Mouse (Mus musculus) embryonic facial prominence, embryonic 13.5 days (tissue): ENCODE measurements at regions not wholly inside any gene's neighbourhood (a gene's known extent, or its start where the extent isn't known, plus 50 kb on each side); places are given as distances from the start of the nearest gene placed in this dataset.

Experiments used
- ATAC-seq: fragments of 200-750 bp; cut with Nextera tagmentation; 2 replicates; pipeline ENCODE4 v1.8.0; 2017; ENCODE audit warnings: low read depth; ENCODE audit not compliant: insufficient number of reproducible peaks, insufficient read depth, low FRiP score, low TSS enrichment
- H3K27ac ChIP-seq: fragments of 300-500 bp; sonication (generic); 2 replicates; pipeline ENCODE4 v1.5.1; 2015; ENCODE audit warnings: moderate library complexity, mild to moderate bottlenecking, inconsistent platforms
- H3K27me3 ChIP-seq: fragments of 300-500 bp; sonication (generic); 2 replicates; pipeline ENCODE4 v1.6.1; 2015; ENCODE audit warnings: mild to moderate bottlenecking, inconsistent platforms
- H3K36me3 ChIP-seq: fragments of 300-500 bp; sonication (generic); 2 replicates; pipeline ENCODE4 v1.6.1; 2015; ENCODE audit warnings: mild to moderate bottlenecking, inconsistent platforms
- H3K4me1 ChIP-seq: fragments of 300-500 bp; sonication (generic); 2 replicates; pipeline ENCODE4 v1.6.1; 2015; ENCODE audit warnings: inconsistent platforms
- H3K4me2 ChIP-seq: fragments of 300-500 bp; sonication (generic); 2 replicates; pipeline ENCODE4 v1.6.1; 2015; ENCODE audit warnings: moderate library complexity, mild to moderate bottlenecking, inconsistent platforms
- H3K4me3 ChIP-seq: fragments of 300-500 bp; sonication (generic); 2 replicates; pipeline ENCODE4 v1.5.1; 2015; ENCODE audit warnings: mild to moderate bottlenecking, inconsistent platforms
- H3K9ac ChIP-seq: fragments of 300-500 bp; sonication (generic); 2 replicates; pipeline ENCODE4 v1.6.1; 2015; ENCODE audit warnings: mild to moderate bottlenecking, inconsistent platforms
- H3K9me3 ChIP-seq: fragments of 300-500 bp; sonication (generic); 2 replicates; pipeline ENCODE4 v1.6.1; 2016; ENCODE audit warnings: inconsistent platforms
- WGBS: fragments of 180-500 bp; shearing (Covaris S2); methylation state at CpG from one replicate; pipeline ENCODE4 v1.1.7; 2015; ENCODE audit warnings: mixed read lengths; 5-methylcytosine and 5-hydroxymethylcytosine counted together

- Histone ChIP-seq H3K9me3 (no peaks in the 10 kb centered on the region), H3K4me3 (no peak overlapping the region), H3K27ac (peak overlapping the region; percentile 78), H3K36me3 (no peaks in the 10 kb centered on the region), H3K9ac (no peak overlapping the region), H3K4me2 (no peak overlapping the region), H3K27me3 (peaks cover 63% of the 10 kb centered on the region), H3K4me1 (peaks cover 32% of the 10 kb centered on the region)
- no peak for ATAC-seq
- WGBS, result 50% methylated on average over 2 of the region's 2 CpGs
These were observed 80.6 kb downstream of the Pja1 start for GRCm38 (mm10) chrX:99390462-99390838.

- no peak overlapping the region for H3K4me3 ChIP-seq
- H3K4me2 ChIP-seq, result no peak overlapping the region
- no peaks in the 10 kb centered on the region for H3K9me3 ChIP-seq
- ATAC-seq, result peak; percentile 69; the same call in 1 of the 2 replicates
- no peaks in the 10 kb centered on the region for H3K36me3 ChIP-seq
- peaks cover 63% of the 10 kb centered on the region for H3K27me3 ChIP-seq
- H3K4me1 ChIP-seq, result peaks cover 32% of the 10 kb centered on the region
- WGBS, result 30% methylated on average over 12 of the region's 12 CpGs
- H3K27ac ChIP-seq, result peak overlapping the region; percentile 78
- H3K9ac ChIP-seq, result no peak overlapping the region
These were observed 81.2 kb downstream of the Pja1 start for GRCm38 (mm10) chrX:99389778-99390461.

- Histone ChIP-seq H3K9ac (no peak overlapping the region), H3K27me3 (peaks cover 72% of the 10 kb centered on the region), H3K4me3 (no peak overlapping the region), H3K4me2 (no peak overlapping the region), H3K9me3 (no peaks in the 10 kb centered on the region), H3K27ac (no peak overlapping the region), H3K36me3 (no peaks in the 10 kb centered on the region), H3K4me1 (0 out of 2 replicates have a peak, but pooled peaks cover 5% of the 10 kb centered on the region)
- no peak for ATAC-seq
- 86% methylated on average over 5 of the region's 5 CpGs for WGBS
These were observed 100.4 kb downstream of the Pja1 start for GRCm38 (mm10) chrX:99370711-99371110.

DNA sequence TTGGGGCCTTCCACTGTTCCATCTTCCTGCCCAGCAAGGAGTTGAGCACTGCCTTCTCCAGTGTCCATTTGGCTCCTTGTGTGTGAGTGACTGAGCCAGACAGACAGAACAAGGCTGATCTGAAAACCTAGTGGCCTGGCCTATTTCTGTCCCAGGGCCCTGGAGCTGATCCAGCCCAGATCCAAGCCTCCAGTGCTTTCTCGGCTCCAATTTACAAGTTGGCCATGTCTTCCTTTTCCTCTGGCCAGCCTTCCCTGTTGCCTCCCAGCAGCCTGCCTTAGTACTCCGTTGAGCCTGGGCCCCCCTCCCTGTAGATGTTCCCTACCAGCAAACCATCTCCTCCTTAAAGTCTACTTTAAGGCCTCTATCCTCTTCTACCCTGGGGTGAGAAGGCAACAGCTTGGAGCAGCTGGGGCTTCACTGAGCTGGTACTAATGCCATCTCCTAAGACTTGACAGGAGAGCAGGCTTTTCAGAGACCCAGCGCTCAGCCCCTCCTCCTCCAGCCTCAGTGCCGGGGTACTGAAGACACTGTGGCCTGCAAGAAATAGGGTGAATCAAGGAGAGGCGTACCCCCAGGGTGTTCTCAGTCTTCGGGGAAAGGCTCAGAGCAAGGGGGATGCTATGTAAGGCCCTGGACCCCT lies 101.7 kb downstream of the Pja1 start:
- no peak overlapping the region for H3K4me2 ChIP-seq
- H3K4me3 ChIP-seq, result no peak overlapping the region
- peaks cover 83% of the 10 kb centered on the region for H3K27me3 ChIP-seq
- H3K27ac ChIP-seq, result no peak overlapping the region
- H3K36me3 ChIP-seq, result no peaks in the 10 kb centered on the region
- no peak for ATAC-seq
- 0 out of 2 replicates have a peak, but pooled peaks cover 5% of the 10 kb centered on the region for H3K4me1 ChIP-seq
- H3K9me3 ChIP-seq, result no peaks in the 10 kb centered on the region
- no peak overlapping the region for H3K9ac ChIP-seq
- WGBS, result 73% methylated on average over 6 of the region's 6 CpGs

DNA sequence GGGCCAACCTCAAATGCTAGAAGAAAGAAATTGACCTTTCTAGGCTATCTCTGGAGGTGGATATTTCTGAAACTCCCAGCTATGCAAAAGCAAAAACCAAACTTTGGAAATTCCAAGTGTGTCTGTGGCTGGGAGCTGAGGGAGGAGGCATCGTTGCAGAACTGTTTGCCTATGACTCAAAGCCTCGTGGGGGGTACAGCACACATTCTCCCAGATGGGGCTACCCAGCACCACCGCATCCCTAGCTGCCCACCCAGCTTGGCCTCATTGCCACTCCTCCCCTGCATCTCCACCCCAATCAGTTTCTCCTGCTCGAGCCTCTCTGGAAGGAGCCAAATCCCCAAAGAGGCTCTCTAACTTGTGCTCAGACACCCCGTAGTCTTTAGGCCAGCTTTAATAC lies 107.0 kb downstream of the Pja1 start:
- ATAC-seq, result no peak
- no peak overlapping the region for H3K4me2 ChIP-seq
- 64% methylated on average over 5 of the region's 5 CpGs for WGBS
- no peaks in the 10 kb centered on the region for H3K36me3 ChIP-seq
- no peak overlapping the region for H3K9ac ChIP-seq
- H3K4me1 ChIP-seq, result peaks cover 5% of the 10 kb centered on the region
- H3K27me3 ChIP-seq, result peaks cover 86% of the 10 kb centered on the region
- no peak overlapping the region for H3K4me3 ChIP-seq
- no peak overlapping the region for H3K27ac ChIP-seq
- H3K9me3 ChIP-seq, result no peaks in the 10 kb centered on the region

DNA sequence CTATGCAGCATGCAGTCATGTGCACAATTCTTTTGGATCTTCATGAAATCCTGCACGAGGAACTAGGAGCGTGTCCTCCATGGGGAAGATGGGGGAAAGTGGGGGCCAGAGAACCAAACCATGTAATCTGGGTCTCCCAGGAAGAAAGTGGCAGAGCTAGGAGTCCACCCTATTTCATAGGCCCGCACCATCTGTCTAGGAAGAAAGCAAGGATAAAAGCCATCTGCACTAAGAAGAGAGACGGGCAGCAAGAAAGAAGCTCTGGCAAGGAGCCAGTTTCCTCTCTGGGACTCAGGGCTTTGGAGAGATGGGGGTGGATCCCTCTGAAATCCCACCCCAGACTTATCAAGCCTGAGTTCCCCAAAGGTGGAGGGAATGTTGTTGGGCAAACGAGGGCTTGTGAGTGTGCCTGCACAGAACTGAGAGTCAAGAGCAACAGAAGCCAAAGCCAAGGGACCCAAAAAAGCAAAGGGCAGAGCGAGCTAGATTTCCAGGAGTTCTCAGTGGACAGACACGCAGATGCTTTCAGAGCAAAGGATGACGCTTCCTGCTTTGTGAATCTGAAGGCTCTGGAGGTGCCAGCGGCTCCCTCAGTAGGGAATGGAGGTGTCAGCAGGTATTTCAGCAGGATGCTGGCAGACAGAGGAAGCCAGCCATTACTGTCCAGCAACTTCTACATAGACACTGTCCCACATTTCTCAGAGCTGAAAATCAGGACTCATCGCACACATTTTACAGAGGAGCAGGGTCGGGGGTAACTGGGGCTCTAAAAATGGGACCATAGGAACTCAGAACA lies 110.8 kb downstream of the Pja1 start:
- peaks cover 82% of the 10 kb centered on the region for H3K27me3 ChIP-seq
- H3K4me3 ChIP-seq, result no peak overlapping the region
- 60% methylated on average over 11 of the region's 11 CpGs for WGBS
- peaks cover 17% of the 10 kb centered on the region for H3K4me1 ChIP-seq
- H3K27ac ChIP-seq, result no peak overlapping the region
- no peak overlapping the region for H3K9ac ChIP-seq
- H3K4me2 ChIP-seq, result no peak overlapping the region
- ATAC-seq, result no peak
- H3K9me3 ChIP-seq, result no peaks in the 10 kb centered on the region
- no peaks in the 10 kb centered on the region for H3K36me3 ChIP-seq

DNA sequence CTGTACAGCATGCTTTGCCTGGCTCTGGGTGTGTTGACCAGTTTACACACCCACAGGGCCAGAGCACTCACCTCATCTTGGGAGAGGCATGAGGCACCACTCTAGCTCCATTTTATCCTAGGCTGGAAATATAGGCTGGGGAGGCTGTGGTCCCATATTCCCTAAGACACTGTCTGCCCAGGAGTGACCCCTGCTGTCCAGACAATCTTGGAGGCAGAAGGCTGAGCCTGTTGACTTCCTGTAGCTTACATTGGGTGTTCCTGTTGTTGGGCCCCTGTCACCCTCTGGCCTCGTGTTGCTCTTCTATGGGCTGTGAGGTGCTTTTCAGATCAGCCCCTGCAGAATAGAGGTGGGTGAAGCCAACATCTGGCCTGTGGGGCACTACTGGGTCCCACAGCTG lies 112.3 kb downstream of the Pja1 start:
- WGBS, result 39% methylated on average over 1 of the region's 1 CpGs
- H3K27me3 ChIP-seq, result peaks cover 82% of the 10 kb centered on the region

DNA sequence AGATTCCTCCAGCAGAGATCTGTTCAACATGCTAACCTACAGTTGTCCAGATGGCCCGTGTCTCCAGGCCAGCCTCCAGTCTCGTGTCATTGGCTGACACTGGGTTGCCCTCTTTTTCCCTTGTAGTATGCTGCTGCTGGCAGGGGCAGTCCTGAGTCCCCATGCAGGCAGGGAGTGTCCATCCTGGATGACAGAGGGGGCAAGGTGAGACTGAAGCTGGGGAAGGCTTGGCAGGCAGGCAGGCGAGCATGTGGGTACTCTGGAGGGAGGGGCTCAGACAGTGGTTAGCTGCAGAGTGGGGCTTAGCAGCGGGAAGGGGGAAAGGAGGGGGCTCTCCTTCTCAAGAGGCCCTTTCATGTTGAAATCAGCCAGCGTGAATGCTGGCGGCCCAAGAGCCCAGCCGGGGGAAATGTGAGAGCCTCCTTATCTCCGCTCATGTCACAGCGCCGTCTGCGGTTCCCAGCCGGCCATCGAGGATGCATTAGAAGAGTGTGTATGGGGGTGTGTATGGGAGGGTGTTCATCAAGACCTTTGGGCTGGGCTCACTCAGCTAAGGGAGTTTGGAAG lies 112.9 kb downstream of the Pja1 start:
- peak; percentile 64; the same call in 1 of the 2 replicates for ATAC-seq
- Histone ChIP-seq H3K4me2 (no peak overlapping the region), H3K36me3 (no peaks in the 10 kb centered on the region), H3K27me3 (peaks cover 82% of the 10 kb centered on the region), H3K27ac (peak overlapping the region; percentile 33; the same call in 1 of the 2 replicates), H3K4me3 (no peak overlapping the region), H3K9me3 (no peaks in the 10 kb centered on the region), H3K9ac (no peak overlapping the region), H3K4me1 (peaks cover 17% of the 10 kb centered on the region)
- 37% methylated on average over 13 of the region's 13 CpGs for WGBS

More for the DNA sequence above, 112.3 kb downstream of the Pja1 start:
- Histone ChIP-seq H3K9me3 (no peaks in the 10 kb centered on the region), H3K36me3 (no peaks in the 10 kb centered on the region), H3K4me1 (peaks cover 17% of the 10 kb centered on the region), H3K4me3 (no peak overlapping the region), H3K9ac (no peak overlapping the region), H3K27ac (no peak overlapping the region; the same call in 1 of the 2 replicates), H3K4me2 (no peak overlapping the region)
- ATAC-seq, result no peak

- 70% methylated on average over 5 of the region's 5 CpGs for WGBS
- no peak overlapping the region for H3K4me2 ChIP-seq
- no peak for ATAC-seq
These were observed 115.9 kb downstream of the Pja1 start for GRCm38 (mm10) chrX:99355128-99355527.

GRCm38 (mm10) chrX:99350233-99350632 lies 120.8 kb downstream of the Pja1 start:
- no peaks in the 10 kb centered on the region for H3K4me1 ChIP-seq
- H3K9me3 ChIP-seq, result no peaks in the 10 kb centered on the region
- H3K36me3 ChIP-seq, result no peaks in the 10 kb centered on the region
- no peak overlapping the region for H3K27ac ChIP-seq
- ATAC-seq, result no peak
- peaks cover 58% of the 10 kb centered on the region for H3K27me3 ChIP-seq
- no peak overlapping the region for H3K9ac ChIP-seq
- no peak overlapping the region for H3K4me3 ChIP-seq
- H3K4me2 ChIP-seq, result no peak overlapping the region
- 36% methylated on average over 3 of the region's 3 CpGs for WGBS

More at GRCm38 (mm10) chrX:99355128-99355527, 115.9 kb downstream of the Pja1 start:
- no peak overlapping the region for H3K27ac ChIP-seq
- H3K9ac ChIP-seq, result no peak overlapping the region
- peaks cover 80% of the 10 kb centered on the region for H3K27me3 ChIP-seq
- no peak overlapping the region for H3K4me3 ChIP-seq
- H3K9me3 ChIP-seq, result no peaks in the 10 kb centered on the region
- peaks cover 16% of the 10 kb centered on the region for H3K4me1 ChIP-seq
- H3K36me3 ChIP-seq, result no peaks in the 10 kb centered on the region

DNA sequence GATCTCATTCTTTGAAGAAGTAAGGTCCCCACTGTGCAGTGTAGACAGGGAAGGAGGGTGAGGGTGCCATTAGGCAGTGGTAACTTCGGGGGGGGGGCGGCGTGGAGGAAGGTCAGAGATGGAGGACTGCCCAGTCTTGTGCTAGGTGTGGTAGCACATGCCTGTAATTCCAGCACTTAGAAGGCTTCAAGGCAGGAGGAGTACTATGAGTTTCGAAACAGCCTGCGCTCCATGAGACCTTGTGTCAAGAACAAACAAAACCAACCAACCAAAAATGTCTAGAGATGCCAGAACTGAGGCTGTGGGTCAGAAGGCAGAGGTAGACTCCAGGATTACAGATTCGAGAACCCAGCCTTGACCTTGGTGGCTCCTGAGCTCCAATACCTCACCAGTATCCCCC lies 130.8 kb downstream of the Pja1 start:
- peaks cover 19% of the 10 kb centered on the region for H3K4me1 ChIP-seq
- WGBS, result 85% methylated on average over 6 of the region's 6 CpGs

More for the DNA sequence above, 130.8 kb downstream of the Pja1 start:
- Histone ChIP-seq H3K27ac (peak overlapping the region; percentile 87), H3K36me3 (no peaks in the 10 kb centered on the region), H3K4me3 (no peak overlapping the region), H3K9me3 (no peaks in the 10 kb centered on the region), H3K4me2 (peak overlapping the region; percentile 31; the same call in 1 of the 2 replicates), H3K27me3 (peaks cover 34% of the 10 kb centered on the region), H3K9ac (no peak overlapping the region)
- no peak for ATAC-seq
